Mouse (Mus musculus) stomach, embryonic 15.5 days (tissue): ENCODE measurements around the gene Ubn1. TPM values are rescaled to one million over a fixed set of nuclear protein-coding genes. Genes with fewer than 3 reads are reported as not detected.

Source experiments
- ATAC-seq: fragments of 200-750 bp; cut with Nextera tagmentation; 2 replicates; pipeline ENCODE4 v1.8.0; 2017; ENCODE audit warnings: low read depth, moderate number of reproducible peaks, moderate TSS enrichment; ENCODE audit not compliant: insufficient read depth, low FRiP score
- H3K27ac ChIP-seq: fragments of 300-500 bp; sonication (generic); 2 replicates; pipeline ENCODE4 v1.5.1; 2015; ENCODE audit warnings: mild to moderate bottlenecking, inconsistent platforms
- H3K27me3 ChIP-seq: fragments of 300-500 bp; sonication (generic); replicated peaks from 2 replicates; pipeline ENCODE4 v1.6.1; 2015; ENCODE audit warnings: inconsistent platforms
- H3K36me3 ChIP-seq: fragments of 300-500 bp; sonication (generic); 2 replicates; pipeline ENCODE4 v1.6.1; 2015; ENCODE audit warnings: inconsistent platforms
- H3K4me1 ChIP-seq: fragments of 300-500 bp; sonication (generic); 2 replicates; pipeline ENCODE4 v1.6.1; 2015; ENCODE audit warnings: inconsistent platforms
- H3K4me2 ChIP-seq: fragments of 300-500 bp; sonication (generic); 2 replicates; pipeline ENCODE4 v1.6.1; 2015; ENCODE audit warnings: mild to moderate bottlenecking, inconsistent platforms
- H3K4me3 ChIP-seq: fragments of 300-500 bp; sonication (generic); replicated peaks from 2 replicates; pipeline ENCODE4 v1.5.1; 2015; ENCODE audit warnings: inconsistent platforms
- H3K9ac ChIP-seq: fragments of 300-500 bp; sonication (generic); 2 replicates; pipeline ENCODE4 v1.6.1; 2015; ENCODE audit warnings: inconsistent platforms
- H3K9me3 ChIP-seq: fragments of 300-500 bp; sonication (generic); 2 replicates; pipeline ENCODE4 v1.6.1; 2016; ENCODE audit warnings: inconsistent platforms
- WGBS: fragments of 180-500 bp; shearing (Covaris S2); methylation state at CpG from one replicate; pipeline ENCODE4 v1.1.7; 2015; 5-methylcytosine and 5-hydroxymethylcytosine counted together
- polyA plus RNA-seq: library from polyadenylated mRNA; unstranded; fragments of >200 nt; fragmentation: Nextera tagmentation; extraction: Ambion mirVana; gene quantifications from 2 replicates; pipeline ENCODE4 v1.2.1, GENCODE M21; 2015

Ubn1 gene
- polyA plus RNA-seq: 16.8 and 17.9 TPM in 2 replicates

- no peaks in the 10 kb centered on the region for H3K9me3 ChIP-seq
- ATAC-seq: peak; percentile 99
- H3K4me3 ChIP-seq: peak within 1 kb of the TSS; percentile 97
- H3K4me1 ChIP-seq: peaks cover 16% of the 10 kb centered on the region; the same call in 1 of the 2 replicates
- no peaks in the 10 kb centered on the region for H3K27me3 ChIP-seq
- H3K9ac ChIP-seq: peak within 1 kb of the TSS; percentile 95
- peak within 1 kb of the TSS; percentile 98 for H3K27ac ChIP-seq
- under 1% methylated on average over 56 of the region's 56 CpGs for WGBS
- H3K36me3 ChIP-seq: peaks cover 20% of the 10 kb centered on the region
- H3K4me2 ChIP-seq: peak within 1 kb of the TSS; percentile 87
These were observed at the start of gene Ubn1, which contains the start of gene Glyr1 for GRCm38 (mm10) chr16:5049774-5050234. Ubn1 (plus strand) TSS chr16:5050057. Glyr1 (minus strand) TSS chr16:5049863.

- H3K9ac ChIP-seq: no peak overlapping the region
- H3K27me3 ChIP-seq: no peaks in the 10 kb centered on the region
- H3K4me2 ChIP-seq: no peak overlapping the region
- H3K27ac ChIP-seq: no peak overlapping the region
- 62% methylated on average over 3 of the region's 3 CpGs for WGBS
- no peaks in the 10 kb centered on the region for H3K9me3 ChIP-seq
- H3K36me3 ChIP-seq: no peaks in the 10 kb centered on the region
- no peak for ATAC-seq
- H3K4me3 ChIP-seq: no peak overlapping the region
- no peaks in the 10 kb centered on the region for H3K4me1 ChIP-seq
These were observed 49.2 kb upstream of the Ubn1 start for GRCm38 (mm10) chr16:5000611-5001010.

DNA sequence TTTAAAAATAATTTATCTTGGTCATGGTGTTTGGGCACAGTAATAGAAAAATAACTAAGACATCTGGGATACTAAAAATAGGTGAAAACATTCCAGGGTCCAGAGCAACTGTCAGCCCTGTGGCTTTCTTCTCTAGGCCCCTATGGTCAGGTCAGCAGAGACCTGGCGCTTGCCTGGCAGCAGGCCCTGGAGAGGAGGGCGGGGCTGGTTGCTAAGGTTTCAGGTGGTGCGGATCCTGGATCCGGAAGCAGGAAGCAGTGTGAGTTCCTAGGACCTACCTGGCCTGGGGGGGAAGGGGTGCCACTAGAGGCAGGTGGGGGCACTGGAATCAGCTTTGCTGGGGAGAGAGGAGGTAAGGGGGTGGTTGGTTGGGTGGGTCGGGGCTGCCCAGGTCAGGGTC is 42.8 kb upstream of the Ubn1 start, which contains the start of gene Smim22:
Smim22 (plus strand) TSS at position 222 of the 400 bp plus-strand sequence.
- Histone ChIP-seq H3K36me3 (no peaks in the 10 kb centered on the region), H3K9ac (no peak within 1 kb of the TSS), H3K4me1 (peaks cover under 1% of the 10 kb centered on the region; the same call in 1 of the 2 replicates), H3K27ac (0 out of 2 replicates have a peak within 1 kb of the TSS, but pooled peaks have one; percentile 12), H3K4me3 (peak within 1 kb of the TSS; percentile 33), H3K27me3 (no peaks in the 10 kb centered on the region), H3K9me3 (no peaks in the 10 kb centered on the region), H3K4me2 (peak within 1 kb of the TSS; percentile 42)
- WGBS: 39% methylated on average over 5 of the region's 5 CpGs
- peak; percentile 78 for ATAC-seq

GRCm38 (mm10) chr16:5007492-5007891 is 42.4 kb upstream of the Ubn1 start:
- no peak overlapping the region for H3K9ac ChIP-seq
- no peaks in the 10 kb centered on the region for H3K36me3 ChIP-seq
- H3K4me2 ChIP-seq: peak overlapping the region; percentile 42
- 29% methylated on average over 6 of the region's 6 CpGs for WGBS
- no peaks in the 10 kb centered on the region for H3K27me3 ChIP-seq
- H3K9me3 ChIP-seq: no peaks in the 10 kb centered on the region
- peaks cover 4% of the 10 kb centered on the region; the same call in 1 of the 2 replicates for H3K4me1 ChIP-seq
- ATAC-seq: peak; percentile 41; the same call in 1 of the 2 replicates
- H3K27ac ChIP-seq: 0 out of 2 replicates have a peak overlapping the region, but pooled peaks have one; percentile 12
- H3K4me3 ChIP-seq: peak overlapping the region; percentile 33

- no peak overlapping the region for H3K27ac ChIP-seq
- no peaks in the 10 kb centered on the region for H3K27me3 ChIP-seq
- H3K36me3 ChIP-seq: no peaks in the 10 kb centered on the region
- peak overlapping the region; percentile 33 for H3K4me3 ChIP-seq
- WGBS: 74% methylated on average over 12 of the region's 12 CpGs
- no peak overlapping the region for H3K9ac ChIP-seq
- H3K9me3 ChIP-seq: no peaks in the 10 kb centered on the region
- peaks cover 8% of the 10 kb centered on the region; the same call in 1 of the 2 replicates for H3K4me1 ChIP-seq
- H3K4me2 ChIP-seq: peak overlapping the region; percentile 42
- ATAC-seq: no peak
These were observed 41.8 kb upstream of the Ubn1 start for GRCm38 (mm10) chr16:5008076-5008475.

- Histone ChIP-seq H3K4me1 (peaks cover 8% of the 10 kb centered on the region; the same call in 1 of the 2 replicates), H3K27me3 (no peaks in the 10 kb centered on the region), H3K9me3 (no peaks in the 10 kb centered on the region), H3K4me2 (no peak overlapping the region), H3K9ac (no peak overlapping the region), H3K27ac (no peak overlapping the region), H3K4me3 (no peak overlapping the region), H3K36me3 (peaks cover 8% of the 10 kb centered on the region; the same call in 1 of the 2 replicates)
- WGBS: 88% methylated on average over 10 of the region's 10 CpGs
- ATAC-seq: no peak
These were observed 39.4 kb upstream of the Ubn1 start for GRCm38 (mm10) chr16:5010371-5010935.

GRCm38 (mm10) chr16:5011285-5011684 is 38.6 kb upstream of the Ubn1 start:
- H3K4me2 ChIP-seq: no peak overlapping the region
- H3K36me3 ChIP-seq: peaks cover 17% of the 10 kb centered on the region
- no peak overlapping the region for H3K27ac ChIP-seq
- H3K4me1 ChIP-seq: peaks cover 8% of the 10 kb centered on the region; the same call in 1 of the 2 replicates
- WGBS: 78% methylated on average over 7 of the region's 7 CpGs
- H3K9ac ChIP-seq: no peak overlapping the region
- H3K4me3 ChIP-seq: no peak overlapping the region
- no peaks in the 10 kb centered on the region for H3K9me3 ChIP-seq
- no peaks in the 10 kb centered on the region for H3K27me3 ChIP-seq
- no peak for ATAC-seq

DNA sequence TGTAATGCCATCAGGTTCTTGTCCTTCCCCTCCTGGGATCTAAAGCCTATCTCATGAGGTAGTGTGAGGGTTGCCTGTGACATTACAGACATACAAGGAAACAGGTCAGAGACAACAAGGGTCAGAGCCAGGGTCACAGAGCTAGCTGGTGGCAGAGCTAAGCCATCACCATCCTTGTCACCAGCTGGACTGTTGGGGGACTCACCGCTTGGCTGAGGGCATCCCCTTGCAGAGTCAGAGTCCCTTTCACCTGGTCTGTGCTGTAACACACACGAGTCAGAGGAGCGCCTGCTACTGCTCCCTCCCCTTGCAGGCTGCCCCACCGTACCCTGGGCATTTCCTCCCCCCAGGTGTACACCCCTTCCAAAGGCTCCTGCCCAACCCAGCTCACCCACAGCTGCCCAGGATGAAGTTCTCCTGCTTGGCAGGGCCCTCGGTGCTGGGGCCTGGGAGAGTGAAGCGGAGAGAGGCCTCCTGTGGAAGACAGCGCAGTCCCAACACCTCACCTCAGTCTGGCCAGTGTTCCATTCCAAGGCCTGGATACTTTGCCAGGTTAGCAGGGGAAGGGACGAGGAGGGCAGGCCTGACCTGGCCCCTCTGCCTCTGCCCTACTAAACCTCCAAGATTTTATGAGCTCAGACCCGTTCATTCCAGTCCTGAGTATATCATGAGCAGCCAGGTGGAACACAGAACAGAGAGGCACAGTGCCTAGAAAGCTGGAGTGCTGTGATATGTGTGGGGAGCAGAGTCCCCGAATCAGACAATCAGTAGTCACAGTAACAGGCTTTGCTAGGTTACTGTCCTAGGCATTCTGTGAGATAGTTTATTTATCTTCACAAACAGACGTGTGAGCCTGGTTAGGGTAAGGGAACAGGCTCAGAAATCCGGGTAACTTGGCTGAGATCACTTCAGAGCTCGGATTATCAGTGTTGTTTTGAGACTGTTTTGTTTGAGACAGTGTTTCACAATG is 37.5 kb upstream of the Ubn1 start:
- ATAC-seq: no peak

DNA sequence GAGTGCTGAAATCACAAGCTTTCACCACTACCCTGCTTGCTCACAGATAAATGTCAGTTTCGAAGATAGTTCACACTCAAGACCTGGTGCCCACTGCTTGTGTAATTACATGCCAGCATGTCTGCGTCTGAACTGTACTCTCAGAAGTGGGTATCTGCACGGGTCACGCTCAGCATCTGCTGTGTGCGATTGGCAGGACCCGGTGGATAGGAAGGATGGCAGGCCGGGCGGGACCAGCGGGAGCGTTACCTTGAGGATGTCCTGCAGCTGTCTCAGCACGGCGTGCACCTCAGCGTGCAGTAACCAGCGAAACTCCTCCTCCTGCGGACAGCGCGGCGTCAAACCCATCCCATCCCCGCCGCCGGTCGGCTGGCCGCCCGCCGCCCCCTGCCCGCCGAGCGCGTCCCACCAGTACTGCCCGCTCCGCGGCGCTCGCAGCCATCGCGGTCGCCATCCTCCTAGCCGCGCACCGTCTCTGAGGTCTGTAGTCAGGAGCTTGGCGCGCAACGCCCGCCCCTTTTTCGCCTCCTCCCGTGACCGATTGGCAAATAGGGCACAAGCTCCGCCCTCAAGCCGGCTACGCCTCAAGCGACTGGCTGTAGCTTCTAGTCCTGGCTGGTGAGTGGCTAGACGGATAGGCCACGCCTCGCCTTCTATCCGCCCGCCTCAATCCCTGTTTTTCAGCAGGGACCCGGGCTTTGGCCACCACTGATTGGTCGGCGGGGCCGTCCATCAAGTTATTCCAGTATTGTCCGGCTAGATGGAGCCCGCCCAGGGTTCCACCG is 36.6 kb upstream of the Ubn1 start, which contains the start of gene Rogdi:
Rogdi (minus strand) TSS at position 500 of the 785 bp plus-strand sequence.
- Histone ChIP-seq H3K36me3 (peaks cover 35% of the 10 kb centered on the region), H3K4me2 (peak within 1 kb of the TSS; percentile 69), H3K9ac (peak within 1 kb of the TSS; percentile 47), H3K4me3 (peak within 1 kb of the TSS; percentile 64), H3K4me1 (peaks cover 8% of the 10 kb centered on the region; the same call in 1 of the 2 replicates), H3K27ac (peak within 1 kb of the TSS; percentile 42; the same call in 1 of the 2 replicates), H3K27me3 (no peaks in the 10 kb centered on the region), H3K9me3 (no peaks in the 10 kb centered on the region)
- WGBS: under 1% methylated on average over 59 of the region's 63 CpGs
- ATAC-seq: peak; percentile 98

More for the DNA sequence above, 37.5 kb upstream of the Ubn1 start:
- no peak overlapping the region for H3K27ac ChIP-seq
- 49% methylated on average over 13 of the region's 13 CpGs for WGBS
- no peaks in the 10 kb centered on the region for H3K27me3 ChIP-seq
- H3K9ac ChIP-seq: peak overlapping the region; percentile 47; the same call in 1 of the 2 replicates
- peaks cover 27% of the 10 kb centered on the region for H3K36me3 ChIP-seq
- H3K9me3 ChIP-seq: no peaks in the 10 kb centered on the region
- H3K4me2 ChIP-seq: peak overlapping the region; percentile 69
- peaks cover 8% of the 10 kb centered on the region; the same call in 1 of the 2 replicates for H3K4me1 ChIP-seq
- peak overlapping the region; percentile 64 for H3K4me3 ChIP-seq

DNA sequence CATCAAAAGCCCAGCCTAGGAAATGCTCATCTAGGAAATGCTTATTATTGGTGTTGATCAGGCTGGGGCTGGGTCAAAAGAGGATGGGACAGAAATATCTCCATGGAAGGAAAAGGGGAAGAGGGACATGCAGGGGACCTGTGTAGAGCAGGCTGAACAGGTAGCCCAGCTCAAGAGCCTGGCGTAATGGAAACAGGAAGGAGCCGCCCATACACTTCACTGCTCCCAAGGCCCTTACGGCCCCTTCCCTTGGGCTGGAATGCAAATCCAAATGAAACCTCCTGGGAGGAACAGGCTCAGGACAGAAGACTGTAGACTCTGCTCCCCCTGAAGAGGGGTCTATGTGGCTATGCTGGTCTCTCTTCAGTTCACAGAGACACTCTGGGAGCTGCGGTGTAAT is 35.3 kb upstream of the Ubn1 start:
- Histone ChIP-seq H3K36me3 (peaks cover 49% of the 10 kb centered on the region), H3K4me1 (peaks cover 8% of the 10 kb centered on the region; the same call in 1 of the 2 replicates), H3K4me3 (no peak overlapping the region), H3K9me3 (no peaks in the 10 kb centered on the region), H3K9ac (no peak overlapping the region), H3K27me3 (no peaks in the 10 kb centered on the region), H3K4me2 (no peak overlapping the region), H3K27ac (no peak overlapping the region; the same call in 1 of the 2 replicates)
- ATAC-seq: no peak
- WGBS: 84% methylated on average over 4 of the region's 4 CpGs

GRCm38 (mm10) chr16:5024021-5024420 is 25.8 kb upstream of the Ubn1 start:
- Histone ChIP-seq H3K36me3 (peaks cover 67% of the 10 kb centered on the region), H3K4me1 (no peaks in the 10 kb centered on the region), H3K9me3 (no peaks in the 10 kb centered on the region), H3K4me3 (no peak overlapping the region), H3K27ac (no peak overlapping the region), H3K4me2 (no peak overlapping the region), H3K9ac (no peak overlapping the region), H3K27me3 (no peaks in the 10 kb centered on the region)
- 93% methylated on average over 3 of the region's 3 CpGs for WGBS
- ATAC-seq: no peak
